Mouse (Mus musculus) G1E (cell line): ENCODE results near the gene Slfn5. TPM values are rescaled to one million over a fixed set of nuclear protein-coding genes. Genes with fewer than 3 reads are reported as not detected.

ENCODE experiments used
- ATAC-seq: 2 replicates; pipeline ENCODE4 v1.8.0; 2016; ENCODE audit warnings: mild to moderate bottlenecking; ENCODE audit not compliant: insufficient number of reproducible peaks, poor library complexity, low FRiP score, severe bottlenecking; ENCODE audit errors: extremely low read depth
- DNase-seq: peaks from one replicate; pipeline ENCODE4 v3.0.0; 2012; ENCODE audit warnings: low spot score
- H3K27me3 ChIP-seq: 2 replicates; pipeline ENCODE4 v1.6.1; 2012; ENCODE audit warnings: mild to moderate bottlenecking, low read length, inconsistent platforms; ENCODE audit not compliant: insufficient read depth
- H3K36me3 ChIP-seq: replicated peaks from 2 replicates; pipeline ENCODE3; 2012; ENCODE audit warnings: mild to moderate bottlenecking, inconsistent platforms
- H3K4me1 ChIP-seq: 2 replicates; pipeline ENCODE4 v1.6.1; 2012; ENCODE audit warnings: low read depth, low read length, inconsistent platforms, mixed read lengths; ENCODE audit not compliant: insufficient read depth
- H3K4me3 ChIP-seq: 2 replicates; pipeline ENCODE4 v1.5.1; 2012; ENCODE audit warnings: low read depth, mild to moderate bottlenecking, inconsistent platforms, low read length, moderate library complexity, mixed read lengths
- H3K9me3 ChIP-seq: replicated peaks from 2 replicates; pipeline ENCODE4 v1.6.1; 2012; ENCODE audit warnings: inconsistent platforms
- CTCF ChIP-seq: IDR thresholded peaks from 2 replicates; pipeline ENCODE4 v1.5.1; 2012; ENCODE audit warnings: low read depth, low read length, inconsistent platforms, mixed read lengths
- polyA plus RNA-seq: library from polyadenylated mRNA; stranded (reverse); fragments of >175 nt; gene quantifications from 2 replicates; pipeline ENCODE4 v1.2.3, GENCODE M21; 2012
- total RNA-seq, 2 experiments: library from RNA; stranded (forward) in 1 of 2; stranded (reverse) in 1 of 2; fragments of 200-1000 nt in 1 of 2; fragments of >200 nt in 1 of 2; fragmentation: Nextera tagmentation in 1 of 2; gene quantifications; 2 replicates each; pipeline ENCODE4 v1.2.3; 2014 to 2017

Gene Slfn5
- total and polyA plus RNA-seq, 3 experiments: 0.33 to 9.1 (median 7.7) TPM

DNA sequence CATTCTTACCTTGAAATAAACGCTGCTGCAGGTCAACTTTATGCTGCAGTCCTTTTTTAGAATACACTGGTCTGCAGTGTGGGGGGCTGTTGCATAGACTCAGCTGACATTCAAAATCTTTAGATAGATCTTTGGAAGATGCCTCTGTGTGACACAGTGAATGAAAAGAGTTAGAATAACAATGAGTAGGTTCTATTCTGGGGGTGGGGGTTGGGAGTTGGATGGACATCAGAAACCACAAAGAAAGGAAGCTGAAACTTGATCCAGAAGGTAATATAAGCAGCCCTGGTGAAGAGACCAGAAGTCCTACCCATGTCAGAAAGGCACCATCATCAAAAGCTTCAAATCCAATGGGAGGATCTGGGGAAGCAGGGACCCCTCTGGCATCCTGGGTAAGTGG lies 62.2 kb downstream of the Slfn5 start:
- no peak for TF ChIP-seq CTCF

More for the DNA sequence above, 62.2 kb downstream of the Slfn5 start:
- H3K27me3 ChIP-seq: no peaks in the 10 kb centered on the region; the same call in 1 of the 2 replicates
- ATAC-seq (no peak), DNase-seq (no peak)
- H3K9me3 ChIP-seq: no peaks in the 10 kb centered on the region
- H3K4me3 ChIP-seq: no peak overlapping the region
- no peaks in the 10 kb centered on the region for H3K4me1 ChIP-seq
- H3K36me3 ChIP-seq: no peaks in the 10 kb centered on the region

Other genes starting within 250 kb of the Slfn5 start
- 0.53 and 3.5 TPM in 2 replicates for gene Cct6b, start 187.0 kb upstream of the Slfn5 start, total RNA-seq (2014; fragmentation: Nextera tagmentation)
- gene Cct6b, start 187.0 kb upstream of the Slfn5 start, total RNA-seq (2017): 0.17 and 0.44 TPM in 2 replicates
- gene Cct6b, start 187.0 kb upstream of the Slfn5 start, polyA plus RNA-seq: 0.29 and 0.30 TPM in 2 replicates
- gene Zfp830, start 187.0 kb upstream of the Slfn5 start, total RNA-seq (2014; fragmentation: Nextera tagmentation): 22.3 and 25.1 TPM in 2 replicates
- 43.6 and 49.1 TPM in 2 replicates for gene Zfp830, start 187.0 kb upstream of the Slfn5 start, total RNA-seq (2017)
- 21.2 and 22.2 TPM in 2 replicates for gene Zfp830, start 187.0 kb upstream of the Slfn5 start, polyA plus RNA-seq
- 43.0 and 50.2 TPM in 2 replicates for gene Lig3, start 170.2 kb upstream of the Slfn5 start, total RNA-seq (2014; fragmentation: Nextera tagmentation)
- 33.1 and 34.6 TPM in 2 replicates for gene Lig3, start 170.2 kb upstream of the Slfn5 start, total RNA-seq (2017)
- 60.5 and 71.8 TPM in 2 replicates for gene Lig3, start 170.2 kb upstream of the Slfn5 start, polyA plus RNA-seq
- 54.7 and 71.1 TPM in 2 replicates for gene Rffl, start 80.1 kb upstream of the Slfn5 start, total RNA-seq (2014; fragmentation: Nextera tagmentation)
- gene Rffl, start 80.1 kb upstream of the Slfn5 start, total RNA-seq (2017): 25.6 and 27.9 TPM in 2 replicates
- gene Rffl, start 80.1 kb upstream of the Slfn5 start, polyA plus RNA-seq: 29.1 and 46.6 TPM in 2 replicates
- 21.3 and 24.6 TPM in 2 replicates for gene Rad51d, start 60.7 kb upstream of the Slfn5 start, total RNA-seq (2014; fragmentation: Nextera tagmentation)
- 13.4 and 16.0 TPM in 2 replicates for gene Rad51d, start 60.7 kb upstream of the Slfn5 start, total RNA-seq (2017)
- gene Rad51d, start 60.7 kb upstream of the Slfn5 start, polyA plus RNA-seq: 10.3 and 13.6 TPM in 2 replicates
- gene Fndc8, start 59.2 kb upstream of the Slfn5 start, total RNA-seq (2014; fragmentation: Nextera tagmentation): not detected in 2 replicates
- gene Fndc8, start 59.2 kb upstream of the Slfn5 start, total RNA-seq (2017): 0.05 TPM in 1 of 2 replicates, not detected in the other
- gene Fndc8, start 59.2 kb upstream of the Slfn5 start, polyA plus RNA-seq: not detected in 2 replicates
- 27.6 and 38.6 TPM in 2 replicates for gene Nle1, start 42.9 kb upstream of the Slfn5 start, total RNA-seq (2014; fragmentation: Nextera tagmentation)
- gene Nle1, start 42.9 kb upstream of the Slfn5 start, total RNA-seq (2017): 18.6 and 23.2 TPM in 2 replicates
- 92.9 and 93.8 TPM in 2 replicates for gene Nle1, start 42.9 kb upstream of the Slfn5 start, polyA plus RNA-seq
- 0.38 TPM in 1 of 2 replicates, not detected in the other for gene Unc45b, start 40.8 kb upstream of the Slfn5 start, total RNA-seq (2014; fragmentation: Nextera tagmentation)
- 0.12 and 0.33 TPM in 2 replicates for gene Unc45b, start 40.8 kb upstream of the Slfn5 start, total RNA-seq (2017)
- gene Unc45b, start 40.8 kb upstream of the Slfn5 start, polyA plus RNA-seq: 0.01 and 0.02 TPM in 2 replicates
- 0.39 TPM in 1 of 2 replicates, not detected in the other for gene Slfn9, start 40.5 kb downstream of the Slfn5 start, total RNA-seq (2014; fragmentation: Nextera tagmentation)
- gene Slfn9, start 40.5 kb downstream of the Slfn5 start, total RNA-seq (2017): 0.29 and 0.33 TPM in 2 replicates
- 0.01 TPM in 1 of 2 replicates, not detected in the other for gene Slfn9, start 40.5 kb downstream of the Slfn5 start, polyA plus RNA-seq
- gene Slfn8, start 69.5 kb downstream of the Slfn5 start, total RNA-seq (2014; fragmentation: Nextera tagmentation): 0.39 TPM in 1 of 2 replicates, not detected in the other
- gene Slfn8, start 69.5 kb downstream of the Slfn5 start, total RNA-seq (2017): 0.06 and 0.16 TPM in 2 replicates
- gene Slfn8, start 69.5 kb downstream of the Slfn5 start, polyA plus RNA-seq: not detected in 2 replicates
- 2.3 and 3.8 TPM in 2 replicates for gene Slfn2, start 113.8 kb downstream of the Slfn5 start, total RNA-seq (2014; fragmentation: Nextera tagmentation)
- 44.5 and 48.4 TPM in 2 replicates for gene Slfn2, start 113.8 kb downstream of the Slfn5 start, total RNA-seq (2017)
- 0.72 and 0.96 TPM in 2 replicates for gene Slfn2, start 113.8 kb downstream of the Slfn5 start, polyA plus RNA-seq
- gene Slfn1, start 165.5 kb downstream of the Slfn5 start, total RNA-seq (2014; fragmentation: Nextera tagmentation): not detected in 2 replicates
- gene Slfn1, start 165.5 kb downstream of the Slfn5 start, total RNA-seq (2017): 0.17 and 0.22 TPM in 2 replicates
- gene Slfn1, start 165.5 kb downstream of the Slfn5 start, polyA plus RNA-seq: not detected in 2 replicates
- not detected in 2 replicates for gene Slfn4, start 223.8 kb downstream of the Slfn5 start, total RNA-seq (2014; fragmentation: Nextera tagmentation)
- 0.05 and 0.06 TPM in 2 replicates for gene Slfn4, start 223.8 kb downstream of the Slfn5 start, total RNA-seq (2017)
- not detected in 2 replicates for gene Slfn4, start 223.8 kb downstream of the Slfn5 start, polyA plus RNA-seq
- not detected in 2 replicates for gene Slfn3, start 240.0 kb downstream of the Slfn5 start, total RNA-seq (2014; fragmentation: Nextera tagmentation)
- 0.12 and 0.16 TPM in 2 replicates for gene Slfn3, start 240.0 kb downstream of the Slfn5 start, total RNA-seq (2017)
- gene Slfn3, start 240.0 kb downstream of the Slfn5 start, polyA plus RNA-seq: not detected in 2 replicates